Mouse (Mus musculus) kidney, postnatal 14 days (tissue): ENCODE measurements at regions not wholly inside any gene's neighbourhood (a gene's known extent, or its start where the extent isn't known, plus 50 kb on each side); places are given as distances from the start of the nearest gene placed in this dataset.
A peak's percentile ranks its signal among the peaks of the same experiment; 100 is the strongest.

Experiments used
- DNase-seq: peaks from one replicate; pipeline ENCODE4 v3.0.0; 2022; ENCODE audit warnings: mixed read lengths

DNA sequence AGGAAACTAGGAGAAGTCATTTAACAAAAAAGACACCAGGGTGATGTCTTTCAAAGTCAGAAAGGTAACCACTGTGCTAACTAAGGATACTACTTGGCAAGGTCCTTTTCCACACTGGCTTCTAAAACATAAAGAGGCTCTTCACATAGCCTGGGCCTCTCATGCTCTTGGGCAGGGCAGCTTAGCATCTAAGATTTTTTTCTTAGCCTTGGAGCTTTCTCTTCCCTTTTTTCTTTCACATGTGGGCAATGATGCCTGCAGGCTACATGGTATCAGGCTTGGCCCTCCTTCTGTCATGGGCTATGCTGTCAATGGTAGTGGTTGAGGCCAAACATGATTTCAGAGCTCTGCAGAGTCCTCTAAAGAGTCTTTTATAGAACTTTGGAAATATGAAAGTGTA, 60.6 kb downstream of the Serpinb6d start:
- DNase-seq, result no peak

DNA sequence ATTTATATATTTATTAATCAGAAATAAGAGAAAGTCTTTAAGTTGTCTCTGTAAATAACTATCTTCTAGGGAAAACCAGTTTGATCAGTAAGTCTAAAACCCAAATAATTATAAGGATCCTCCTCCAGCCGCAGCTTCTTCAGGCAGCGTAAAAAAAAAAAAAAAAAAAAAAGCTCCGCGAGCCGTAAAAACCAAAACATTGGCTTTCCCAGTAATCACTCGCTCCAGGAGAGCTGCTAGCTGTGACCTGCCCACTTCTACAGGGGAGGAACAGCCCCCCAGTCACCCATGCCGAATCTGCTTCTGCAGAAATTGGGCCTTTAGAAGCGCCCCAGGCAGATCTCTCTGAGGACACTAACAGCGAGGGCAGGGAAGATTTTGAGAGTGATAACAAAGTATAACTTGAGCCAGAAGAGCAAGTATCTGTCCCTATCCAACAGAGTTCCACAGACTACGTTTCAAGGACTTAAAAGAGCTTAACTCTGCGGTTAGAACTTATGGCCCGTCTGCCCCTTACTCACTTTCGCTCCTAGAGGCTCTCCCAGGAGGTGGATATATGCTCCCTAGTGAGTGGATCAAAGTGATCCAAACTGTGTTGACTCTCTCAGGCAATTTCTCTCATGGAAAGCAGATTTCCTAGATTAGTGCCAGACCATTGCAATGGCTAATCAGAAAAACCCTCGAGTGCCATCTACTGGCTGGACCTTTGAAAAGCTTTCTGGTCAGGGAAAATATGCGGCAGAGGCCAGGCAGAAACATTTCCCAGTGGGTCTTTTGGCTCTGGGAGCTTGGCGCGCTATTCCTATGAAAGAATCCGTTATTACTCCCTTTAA, 80.7 kb downstream of the Serpinb6e start:
- peak; percentile 79 for DNase-seq

DNA sequence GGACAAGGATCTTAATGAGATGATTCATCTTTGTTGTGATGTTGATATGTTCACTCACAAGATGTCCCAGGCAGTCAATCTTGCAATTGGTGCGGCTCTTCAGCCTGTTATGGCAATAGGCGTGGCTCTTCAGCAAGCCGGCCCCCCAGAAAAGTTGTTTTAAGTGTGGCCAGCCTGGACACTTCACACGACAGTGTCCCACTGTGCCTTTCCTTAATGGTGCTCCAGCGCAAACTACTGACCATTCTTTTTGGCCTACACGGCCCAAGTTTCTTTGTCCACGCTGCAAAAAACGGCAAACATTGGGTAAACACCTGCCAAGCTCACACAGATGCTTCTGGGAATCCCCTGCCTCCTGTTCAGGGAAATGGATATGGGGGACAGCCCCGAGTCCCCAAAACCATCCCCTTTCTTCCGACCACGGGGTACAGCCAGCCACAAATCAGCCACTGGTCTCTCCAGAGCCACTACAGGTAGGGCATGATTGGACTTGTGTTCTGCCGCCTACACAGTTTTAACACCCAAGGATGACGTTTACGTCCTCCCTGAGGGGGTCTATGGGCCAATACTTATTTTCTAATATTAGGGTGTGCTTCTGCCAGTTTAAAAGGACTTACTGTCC, 79.8 kb downstream of the Serpinb6e start:
- peak; percentile 1 for DNase-seq
